Mouse (Mus musculus) spleen, adult 2 months (tissue): ENCODE results near the gene Tor2a.
A peak's percentile ranks its signal among the peaks of the same experiment; 100 is the strongest.

Source experiments
- CTCF ChIP-seq: fragments of 200-500 bp; IDR thresholded peaks from 2 replicates; pipeline ENCODE4 v1.5.1; 2011; ENCODE audit warnings: mild to moderate bottlenecking, inconsistent platforms; ENCODE audit not compliant: insufficient read depth, insufficient read length, insufficient replicate concordance; ENCODE audit errors: extremely low read depth
- POLR2A ChIP-seq: fragments of 200-500 bp; IDR thresholded peaks from 2 replicates; pipeline ENCODE4 v1.6.1; 2011; ENCODE audit warnings: low read depth, low read length, inconsistent platforms

GRCm38 (mm10) chr2:32757056-32757845 lies at the start of gene Tor2a:
- TF ChIP-seq CTCF, result peak; percentile 98
- TF ChIP-seq POLR2A, result no peak
